In the genomic region with DNA sequence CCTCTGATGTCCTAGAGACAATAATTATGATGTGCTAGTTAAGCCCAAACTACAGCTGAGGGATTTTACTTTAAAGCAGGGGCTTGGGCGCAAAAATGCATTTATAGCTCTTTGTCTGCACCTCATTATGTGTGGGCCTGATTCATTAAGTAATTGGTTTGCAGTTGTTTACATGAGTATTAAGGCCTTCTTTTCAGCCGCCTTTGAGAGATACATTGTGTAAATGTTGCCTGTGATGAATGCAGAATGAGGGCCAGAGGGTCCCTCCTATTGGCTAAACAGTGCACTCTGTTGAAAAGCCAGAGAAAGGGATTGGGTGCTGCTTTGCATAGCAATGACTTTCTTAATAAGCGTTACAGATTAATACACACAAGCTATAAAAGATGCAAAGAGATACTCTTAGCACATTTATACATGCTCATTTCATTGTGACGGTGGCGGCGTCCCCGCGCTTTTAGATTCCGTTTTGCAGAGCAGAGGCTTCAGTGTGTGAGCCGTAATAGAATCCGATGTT, we compare ENCODE assay signal across 9 mouse cellular contexts. TPM values are rescaled to one million over a fixed set of nuclear protein-coding genes. Genes with fewer than 3 reads are reported as not detected.
DNase-seq lines count a peak whose midpoint lies in the region; ATAC-seq lines count a peak whose summit lies in the region.
"Had no signal": no experiment of that assay in that cellular context is flagged by ENCODE, and none has a peak within 500 bp of the region (broad histone marks: within the 10 kb centered on the region; RNA-seq: fewer than 3 reads in every experiment).

No protein-coding gene starts in this region.

- H3K36me3 ChIP-seq in neural tube, embryonic 11.5 days (ENCODE audit: control insufficient read depth, insufficient read depth, low read length), result no peaks in the 10 kb centered on the region

- peaks cover 2% of the 10 kb centered on the region; the same call in 1 of the 2 replicates for H3K4me1 ChIP-seq in neural tube, embryonic 11.5 days (ENCODE audit: control insufficient read depth, insufficient read depth, low read length)

- DNase-seq in testis, postnatal 14 days (ENCODE audit: low spot score), result peak; percentile 16
- DNase-seq in testis, postnatal 10 days (ENCODE audit: low spot score), result no peak
- DNase-seq in forelimb bud, embryonic 11.5 days (ENCODE audit: low read depth, low spot score), result peak; percentile 14
- DNase-seq in layer of hippocampus, postnatal 14 days (ENCODE audit: low spot score in 2 of 2), result peak; percentile 33 to 77
- DNase-seq in neural tube, embryonic 11.5 days (ENCODE audit: low spot score), result peak; percentile 64
- DNase-seq in T-cell, adult 2 months (ENCODE audit: low spot score), result no peak
- no peak for DNase-seq in spleen, postnatal 10 days (ENCODE audit: low spot score in 2 of 2)
- DNase-seq in gastrocnemius, postnatal 10 days, result no peak

- no peaks in the 10 kb centered on the region for H3K9me3 ChIP-seq in neural tube, embryonic 11.5 days (ENCODE audit: control insufficient read depth, low read length)

- H3K27me3 ChIP-seq in neural tube, embryonic 11.5 days (ENCODE audit: control insufficient read depth, insufficient read depth, low read length), result 0 out of 2 replicates have a peak, but pooled peaks cover 3% of the 10 kb centered on the region

- H3K9ac ChIP-seq in neural tube, embryonic 11.5 days (ENCODE audit: low read length), result peak overlapping the region; percentile 40
- H3K9ac ChIP-seq: liver, embryonic 14.5 days had no signal

- peak overlapping the region; percentile 30 for H3K4me3 ChIP-seq in neural tube, embryonic 11.5 days (ENCODE audit: low read depth, low read length)

- peak overlapping the region; percentile 78 for H3K27ac ChIP-seq in neural tube, embryonic 11.5 days (ENCODE audit: low read depth, low read length)
- H3K27ac ChIP-seq: liver, embryonic 14.5 days had no signal

- H3K4me2 ChIP-seq in neural tube, embryonic 11.5 days (ENCODE audit: low read depth), result peak overlapping the region; percentile 54

- WGBS in neural tube, embryonic 11.5 days, result 9% methylated on average over 11 of the region's 11 CpGs

- ATAC-seq in neural tube, embryonic 11.5 days (ENCODE audit: insufficient read depth, low FRiP score, low TSS enrichment), result peak; percentile 84

RNA-seq across cellular contexts. Expression of gene Xrn2, which starts 54.3 kb away (rescaled TPM):
- 10 to 100 TPM; 51.9 to 52.7 TPM for total RNA-seq in layer of hippocampus, postnatal 14 days (2021)
- 108 and 110 TPM in 2 replicates for polyA plus RNA-seq in neural tube, embryonic 11.5 days (2014; fragmentation: Nextera tagmentation; extraction: Ambion mirVana)
- total RNA-seq in gastrocnemius, postnatal 10 days (2021), result 10 to 100 TPM; 23.0 to 27.6 TPM

Comparison
In these comparisons a context has a peak if more than half of its experiments do, and no peak if none do; other contexts are left out.
1. DNase-seq: peak in testis, postnatal 14 days (single experiment), forelimb bud, embryonic 11.5 days (single experiment), layer of hippocampus, postnatal 14 days (2 of 2) and neural tube, embryonic 11.5 days (single experiment); none in testis, postnatal 10 days (single experiment), T-cell, adult 2 months (single experiment), spleen, postnatal 10 days (0 of 2) and gastrocnemius, postnatal 10 days (single experiment).